Mouse (Mus musculus) Patski (cell line): ENCODE data around the gene Plet1. TPM values are rescaled to one million over a fixed set of nuclear protein-coding genes. Genes with fewer than 3 reads are reported as not detected.

Source experiments
- ATAC-seq: fragments of 100-300 bp; one replicate; pipeline ENCODE4 v1.8.0; 2021
- CTCF ChIA-PET: fragments of 350-600 bp; sonication (Branson Sonifier 250); formaldehyde crosslinking; loops from one replicate; lab custom pipeline; 2022; ENCODE audit warnings: inconsistent platforms; lab: Charles Lee
- POLR2A ChIA-PET: fragments of 350-600 bp; sonication (Branson Sonifier 250); formaldehyde crosslinking; loops from one replicate; lab custom pipeline; 2022; ENCODE audit warnings: antibody characterized with exemption, inconsistent platforms; lab: Charles Lee
- DNase-seq: peaks from one replicate; pipeline ENCODE4 v3.0.0-alpha.2; 2011; ENCODE audit warnings: low read depth, low spot score
- H3K27me3 ChIP-seq: fragments of 371-371 bp; one replicate; pipeline ENCODE4 v1.5.1; 2021
- CTCF ChIP-seq: fragments of 100-300 bp; IDR thresholded peaks from one replicate; pipeline ENCODE4 v1.5.1; 2021
- in situ Hi-C: fragments of 300-500 bp; cut with MboI; formaldehyde crosslinking; loops from 3 replicates; pipeline ENCODE4 v1.11.1; 2018; ENCODE audit warnings: low pct_unique_long_range_greater_than_20kb, mixed read lengths
- polyA plus RNA-seq: library from polyadenylated mRNA; unstranded; gene quantifications from one replicate; pipeline ENCODE4 v1.2.3, GENCODE M21; 2021

The Plet1 gene
- polyA plus RNA-seq, 1 experiment from 2014 or later: 0.08 TPM

- no peaks in the 10 kb centered on the region for H3K27me3 ChIP-seq
- ATAC-seq: no peak
- no peak for DNase-seq
- in situ Hi-C loops: no loop called here
- TF ChIP-seq CTCF: no peak
- ChIA-PET CTCF (interaction anchor here (1.4 kb wide), 1 partner anchor 34 kb away, joined by 6 read pairs; the partner anchor contains the start of gene Pts), POLR2A (no interaction called here)
Observed at GRCm38 (mm10) chr9:50493777-50494176, 548 bp upstream of the Plet1 start.

GRCm38 (mm10) chr9:50495405-50496150 lies 1.3 kb downstream of the Plet1 start:
- POLR2A ChIA-PET: no interaction called here
- in situ Hi-C loops: no loop called here
- CTCF ChIA-PET: no interaction called here
- ATAC-seq (no peak), DNase-seq (no peak)
- no peak for TF ChIP-seq CTCF
- H3K27me3 ChIP-seq: no peaks in the 10 kb centered on the region

GRCm38 (mm10) chr9:50496151-50496505 lies 1.8 kb downstream of the Plet1 start:
- H3K27me3 ChIP-seq: no peaks in the 10 kb centered on the region
- DNase-seq (no peak), ATAC-seq (no peak)
- in situ Hi-C loops: no loop called here
- ChIA-PET CTCF (no interaction called here), POLR2A (no interaction called here)
- TF ChIP-seq CTCF: no peak

- no peaks in the 10 kb centered on the region for H3K27me3 ChIP-seq
- ATAC-seq: no peak
- CTCF ChIA-PET: no interaction called here
- POLR2A ChIA-PET: no interaction called here
- no peak for DNase-seq
- TF ChIP-seq CTCF: no peak
- in situ Hi-C loops: no loop called here
Observed at GRCm38 (mm10) chr9:50496546-50496945, 2.2 kb downstream of the Plet1 start.

- DNase-seq: no peak
- ATAC-seq: no peak
- in situ Hi-C loops: no loop called here
- H3K27me3 ChIP-seq: no peaks in the 10 kb centered on the region
- TF ChIP-seq CTCF: no peak
- POLR2A ChIA-PET: interaction anchor here (0.6 kb wide), 1 partner anchor 134 kb away, joined by 4 read pairs; no protein-coding TSS in a partner anchor
- CTCF ChIA-PET: interaction anchor here (1.0 to 2.0 kb wide), 2 partner anchors 10 to 31 kb away, joined by 4 to 6 read pairs; partner anchors contain the start of gene Pts
Observed at GRCm38 (mm10) chr9:50497076-50497475, 2.8 kb downstream of the Plet1 start.

- ChIA-PET POLR2A (interaction anchor here (0.6 kb wide), 1 partner anchor 135 kb away, joined by 4 read pairs; no protein-coding TSS in a partner anchor), CTCF (interaction anchor here (1.0 to 2.0 kb wide), 2 partner anchors 10 to 30 kb away, joined by 4 to 6 read pairs; partner anchors contain the start of gene Pts)
- DNase-seq: no peak
- H3K27me3 ChIP-seq: no peaks in the 10 kb centered on the region
- TF ChIP-seq CTCF: no peak
- ATAC-seq: no peak
- in situ Hi-C loops: no loop called here
Observed at GRCm38 (mm10) chr9:50497536-50497935, 3.2 kb downstream of the Plet1 start.

- H3K27me3 ChIP-seq: no peaks in the 10 kb centered on the region
- TF ChIP-seq CTCF: no peak
- ATAC-seq: no peak
- POLR2A ChIA-PET: interaction anchor here (0.6 kb wide), 1 partner anchor 17 kb away, joined by 3 read pairs; no protein-coding TSS in a partner anchor
- DNase-seq: no peak
- CTCF ChIA-PET: interaction anchor here (2.0 kb wide), 1 partner anchor 29 kb away, joined by 6 read pairs; the partner anchor contains the start of gene Pts
- in situ Hi-C loops: no loop called here
Observed at GRCm38 (mm10) chr9:50498815-50499214, 4.5 kb downstream of the Plet1 start.

- in situ Hi-C loops: no loop called here
- H3K27me3 ChIP-seq: no peaks in the 10 kb centered on the region
- no peak for DNase-seq
- TF ChIP-seq CTCF: no peak
- ATAC-seq: no peak
- CTCF ChIA-PET: no interaction called here
- POLR2A ChIA-PET: no interaction called here
Observed at GRCm38 (mm10) chr9:50499781-50500180, 5.5 kb downstream of the Plet1 start.

GRCm38 (mm10) chr9:50500467-50500973 lies 6.2 kb downstream of the Plet1 start:
- in situ Hi-C loops: no loop called here
- peak; percentile 47 for ATAC-seq
- no peaks in the 10 kb centered on the region for H3K27me3 ChIP-seq
- no peak for DNase-seq
- CTCF ChIA-PET: interaction anchor here (3.6 kb wide), 1 partner anchor 28 kb away, joined by 11 read pairs; the partner anchor contains the start of gene Pts
- POLR2A ChIA-PET: no interaction called here
- TF ChIP-seq CTCF: no peak

GRCm38 (mm10) chr9:50500974-50501501 lies 6.7 kb downstream of the Plet1 start:
- ATAC-seq: no peak
- no peak for DNase-seq
- POLR2A ChIA-PET: no interaction called here
- no peak for TF ChIP-seq CTCF
- no peaks in the 10 kb centered on the region for H3K27me3 ChIP-seq
- in situ Hi-C loops: no loop called here
- CTCF ChIA-PET: interaction anchor here (1.4 to 3.6 kb wide), 2 partner anchors 27 to 39 kb away, joined by 3 to 11 read pairs; partner anchors contain the start of gene Pts

- ChIA-PET POLR2A (no interaction called here), CTCF (interaction anchor here (3.6 kb wide), 1 partner anchor 25 kb away, joined by 11 read pairs; the partner anchor contains the start of gene Pts)
- no peak for ATAC-seq
- no peak for DNase-seq
- in situ Hi-C loops: no loop called here
- no peak for TF ChIP-seq CTCF
- H3K27me3 ChIP-seq: no peaks in the 10 kb centered on the region
Observed at GRCm38 (mm10) chr9:50502949-50503348, 8.6 kb downstream of the Plet1 start.
